Mouse (Mus musculus): Measurements from ENCODE around the gene Ntsr2. TPM values are rescaled to one million over a fixed set of nuclear protein-coding genes. Genes with fewer than 3 reads are reported as not detected.
"Not testable (repeated sequence)": the region's sequence is repeated elsewhere in the genome, so short reads cannot be mapped to it uniquely, and the experiment has no call there.

The Ntsr2 gene
- polyA plus RNA-seq, 1 experiment from 2014 or later = 0.11 TPM

DNA sequence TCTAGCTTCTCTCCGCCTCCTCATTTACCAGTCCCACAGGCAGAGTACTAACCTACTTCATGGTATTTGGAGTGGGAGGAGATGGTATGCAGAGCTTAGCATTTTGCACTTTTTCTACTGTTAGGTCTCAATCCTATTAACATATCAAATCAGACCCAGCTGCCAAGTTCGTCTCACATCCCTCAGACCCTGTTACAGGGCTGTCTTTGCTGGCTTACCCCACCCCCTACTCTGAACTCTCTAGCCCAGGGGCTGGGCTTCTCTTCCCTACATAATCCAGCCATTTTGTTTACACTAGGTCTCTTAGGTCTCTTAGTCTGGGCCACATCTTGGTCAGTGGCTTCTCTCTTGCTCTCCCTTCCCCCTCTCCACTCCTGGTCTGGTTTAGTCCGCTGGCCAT lies 16.0 kb downstream of the Ntsr2 start:
- Histone ChIP-seq H3K9me3 (ENCODE audit: control insufficient read depth, low read length) (no peaks in the 10 kb centered on the region), H3K4me1 (ENCODE audit: control insufficient read depth in 2 of 2, insufficient read depth in 2 of 2, low read length in 2 of 2) (no peaks in the 10 kb centered on the region; a peak in 1 of 4 replicates), H3K4me2 (ENCODE audit: low read length) (no peak overlapping the region), H3K4me3 (ENCODE audit: control insufficient read depth in 1 of 2, insufficient read depth in 1 of 2, low read depth in 1 of 2, low read length in 2 of 2) (no peak overlapping the region), H3K36me3 (ENCODE audit: control insufficient read depth, insufficient read depth, low read length) (no peaks in the 10 kb centered on the region), H3K27ac (replicated peaks in 1 of 2; ENCODE audit: control insufficient read depth in 1 of 2, insufficient read depth in 1 of 2, low read depth in 2 of 2, low read length in 2 of 2) (no peak overlapping the region), H3K9ac (ENCODE audit: low read length) (no peak overlapping the region), H3K27me3 (ENCODE audit: control insufficient read depth, insufficient read depth, low read length) (no peaks in the 10 kb centered on the region)
- ATAC-seq (ENCODE audit: insufficient number of reproducible peaks, insufficient read depth, low FRiP score, low read depth) = no peak
- 72% methylated on average over 3 of the region's 3 CpGs for WGBS

DNA sequence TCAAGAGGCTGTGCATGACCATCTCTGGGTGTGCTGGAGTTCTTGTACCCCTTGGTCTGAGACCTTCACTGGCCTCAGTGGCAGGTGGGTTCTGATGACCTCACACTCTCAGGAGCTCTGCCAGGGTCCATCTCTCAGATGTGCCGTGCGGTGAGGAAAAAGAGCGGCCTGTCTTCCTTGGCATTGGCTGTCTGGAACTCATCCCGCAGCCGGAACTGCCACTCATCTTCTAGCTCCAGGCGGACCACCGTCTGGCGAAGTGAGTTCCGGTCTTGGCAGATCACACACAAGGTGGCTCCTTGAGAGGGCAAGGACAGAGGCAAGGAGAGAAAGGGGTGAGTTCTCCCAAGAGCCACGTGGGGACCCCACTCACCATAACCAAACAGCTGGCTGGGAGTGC lies 19.1 kb downstream of the Ntsr2 start:
- ATAC-seq (ENCODE audit: insufficient number of reproducible peaks, insufficient read depth, low FRiP score, low read depth) = no peak
- 92% methylated on average over 10 of the region's 10 CpGs for WGBS

DNA sequence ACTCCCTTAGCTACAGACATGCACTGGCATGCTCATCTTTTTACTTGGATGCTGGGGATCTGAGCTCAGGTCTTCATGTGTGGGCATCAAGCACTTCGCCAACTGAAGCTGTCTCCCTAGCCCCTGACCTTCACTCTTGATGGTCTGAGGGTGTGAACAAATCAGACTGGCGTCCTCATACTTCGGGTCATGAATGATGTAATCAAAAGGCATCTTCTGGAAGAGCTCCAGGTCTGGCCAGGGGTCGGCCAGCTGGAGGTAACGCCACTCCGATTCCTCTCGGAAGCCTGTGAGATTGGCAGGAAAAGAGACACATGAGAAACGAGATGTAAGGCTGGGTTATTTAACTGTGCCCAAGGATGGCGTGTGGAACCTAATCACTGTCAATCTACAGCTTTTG lies 37.4 kb downstream of the Ntsr2 start:
- no peak overlapping the region for H3K4me3 ChIP-seq (ENCODE audit: control insufficient read depth in 1 of 2, insufficient read depth in 1 of 2, low read depth in 1 of 2, low read length in 2 of 2)
- ATAC-seq (ENCODE audit: insufficient number of reproducible peaks, insufficient read depth, low FRiP score, low read depth) = no peak
- WGBS = 79% methylated on average over 9 of the region's 9 CpGs
- H3K4me1 ChIP-seq (ENCODE audit: control insufficient read depth in 2 of 2, insufficient read depth in 2 of 2, low read length in 2 of 2) = no peaks in the 10 kb centered on the region
- no peak overlapping the region for H3K27ac ChIP-seq (replicated peaks in 1 of 2; ENCODE audit: control insufficient read depth in 1 of 2, insufficient read depth in 1 of 2, low read depth in 2 of 2, low read length in 2 of 2)
- no peaks in the 10 kb centered on the region for H3K36me3 ChIP-seq (ENCODE audit: control insufficient read depth, insufficient read depth, low read length)
- no peak overlapping the region for H3K9ac ChIP-seq (ENCODE audit: low read length)
- no peaks in the 10 kb centered on the region for H3K27me3 ChIP-seq (ENCODE audit: control insufficient read depth, insufficient read depth, low read length)
- no peaks in the 10 kb centered on the region for H3K9me3 ChIP-seq (ENCODE audit: control insufficient read depth, low read length)
- no peak overlapping the region for H3K4me2 ChIP-seq (ENCODE audit: low read length)

More for the DNA sequence above, 19.1 kb downstream of the Ntsr2 start:
- no peak overlapping the region for H3K4me3 ChIP-seq (ENCODE audit: control insufficient read depth in 1 of 2, insufficient read depth in 1 of 2, low read depth in 1 of 2, low read length in 2 of 2)
- no peak overlapping the region for H3K27ac ChIP-seq (replicated peaks in 1 of 2; ENCODE audit: control insufficient read depth in 1 of 2, insufficient read depth in 1 of 2, low read depth in 2 of 2, low read length in 2 of 2)
- no peak overlapping the region for H3K4me2 ChIP-seq (ENCODE audit: low read length)
- H3K9me3 ChIP-seq (ENCODE audit: control insufficient read depth, low read length) = no peaks in the 10 kb centered on the region
- H3K9ac ChIP-seq (ENCODE audit: low read length) = no peak overlapping the region
- H3K27me3 ChIP-seq (ENCODE audit: control insufficient read depth, insufficient read depth, low read length) = no peaks in the 10 kb centered on the region
- H3K4me1 ChIP-seq (ENCODE audit: control insufficient read depth in 2 of 2, insufficient read depth in 2 of 2, low read length in 2 of 2) = no peaks in the 10 kb centered on the region
- no peaks in the 10 kb centered on the region for H3K36me3 ChIP-seq (ENCODE audit: control insufficient read depth, insufficient read depth, low read length)

DNA sequence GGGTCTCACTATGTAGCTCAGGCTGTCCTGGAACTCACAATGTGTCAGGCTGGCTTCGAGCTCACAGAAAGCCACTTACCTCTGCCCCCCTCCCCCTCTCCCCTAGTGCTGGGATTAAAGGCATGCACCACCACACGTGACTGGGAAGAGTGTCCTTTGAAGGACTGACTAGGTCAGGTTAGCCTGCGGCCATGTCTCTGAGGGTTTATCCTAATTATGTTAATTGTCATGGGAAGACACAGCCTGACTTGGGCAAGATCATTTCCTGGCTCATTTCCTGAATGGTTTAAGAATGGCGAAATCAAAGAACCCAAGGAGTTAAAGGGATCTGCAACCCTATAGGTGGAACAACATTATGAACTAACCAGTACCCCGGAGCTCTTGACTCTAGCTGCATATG lies 41.6 kb downstream of the Ntsr2 start:
- no peaks in the 10 kb centered on the region for H3K36me3 ChIP-seq (ENCODE audit: control insufficient read depth, insufficient read depth, low read length)
- ATAC-seq (ENCODE audit: insufficient number of reproducible peaks, insufficient read depth, low FRiP score, low read depth) = no peak
- H3K4me1 ChIP-seq (ENCODE audit: control insufficient read depth in 2 of 2, insufficient read depth in 2 of 2, low read length in 2 of 2) = 0 out of 4 replicates have a peak, but pooled peaks cover 0 to 2% of the 10 kb centered on the region in 2 experiments
- H3K4me2 ChIP-seq (ENCODE audit: low read length) = no peak overlapping the region
- H3K4me3 ChIP-seq (ENCODE audit: control insufficient read depth in 1 of 2, insufficient read depth in 1 of 2, low read depth in 1 of 2, low read length in 2 of 2) = no peak overlapping the region
- 72% methylated on average over 5 of the region's 5 CpGs for WGBS
- H3K9ac ChIP-seq (ENCODE audit: low read length) = no peak overlapping the region
- no peaks in the 10 kb centered on the region for H3K9me3 ChIP-seq (ENCODE audit: control insufficient read depth, low read length)
- no peaks in the 10 kb centered on the region for H3K27me3 ChIP-seq (ENCODE audit: control insufficient read depth, insufficient read depth, low read length)
- H3K27ac ChIP-seq (replicated peaks in 1 of 2; ENCODE audit: control insufficient read depth in 1 of 2, insufficient read depth in 1 of 2, low read depth in 2 of 2, low read length in 2 of 2) = no peak overlapping the region

DNA sequence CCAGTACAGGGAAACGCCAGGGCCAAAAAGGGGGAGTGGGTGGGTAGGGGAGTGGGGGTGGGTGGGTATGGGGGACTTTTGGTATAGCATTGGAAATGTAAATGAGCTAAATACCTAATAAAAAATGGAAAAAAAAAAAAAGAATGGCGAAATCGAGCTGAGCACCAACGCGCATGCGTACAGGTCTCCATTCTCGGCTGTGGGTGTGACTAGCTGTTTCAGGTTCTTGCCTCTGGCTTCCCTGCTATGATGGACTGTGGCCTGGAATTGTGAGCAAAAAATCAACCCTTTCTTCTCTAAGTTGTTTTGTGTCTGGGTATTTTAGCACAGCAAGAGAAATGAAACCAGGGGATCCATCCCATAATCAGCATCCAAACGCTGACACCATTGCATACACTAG lies 42.1 kb downstream of the Ntsr2 start:
- not testable (repeated sequence) for H3K4me3 ChIP-seq (ENCODE audit: control insufficient read depth in 1 of 2, insufficient read depth in 1 of 2, low read depth in 1 of 2, low read length in 2 of 2); H3K9ac ChIP-seq (ENCODE audit: low read length); H3K27ac ChIP-seq (replicated peaks in 1 of 2; ENCODE audit: control insufficient read depth in 1 of 2, insufficient read depth in 1 of 2, low read depth in 2 of 2, low read length in 2 of 2); H3K9me3 ChIP-seq (ENCODE audit: control insufficient read depth, low read length); H3K4me2 ChIP-seq (ENCODE audit: low read length); H3K27me3 ChIP-seq (ENCODE audit: control insufficient read depth, insufficient read depth, low read length); ATAC-seq (ENCODE audit: insufficient number of reproducible peaks, insufficient read depth, low FRiP score, low read depth); H3K4me1 ChIP-seq (ENCODE audit: control insufficient read depth in 2 of 2, insufficient read depth in 2 of 2, low read length in 2 of 2); H3K36me3 ChIP-seq (ENCODE audit: control insufficient read depth, insufficient read depth, low read length)
- 95% methylated on average over 7 of the region's 8 CpGs for WGBS

DNA sequence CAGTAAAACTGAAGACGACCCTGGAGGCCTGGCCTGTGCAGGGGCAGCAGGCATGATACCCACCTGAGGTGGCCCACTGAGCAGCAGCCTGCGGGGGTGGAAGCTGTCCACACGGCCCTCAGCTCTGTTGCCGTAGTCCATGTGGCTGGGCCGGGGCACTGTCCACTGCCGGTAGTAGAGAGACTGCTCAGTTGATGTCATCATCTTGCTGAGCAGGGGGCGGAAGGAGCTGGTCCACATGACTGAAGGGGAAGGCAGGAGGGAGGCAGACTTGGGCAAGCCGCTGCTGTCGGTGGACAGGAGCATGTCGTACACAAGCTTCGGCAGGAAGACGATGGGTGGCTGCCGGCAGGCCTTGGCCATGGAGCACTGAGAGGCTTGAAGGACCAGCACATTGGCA lies 43.0 kb downstream of the Ntsr2 start:
- ATAC-seq (ENCODE audit: insufficient number of reproducible peaks, insufficient read depth, low FRiP score, low read depth) = no peak
- WGBS = 81% methylated on average over 13 of the region's 13 CpGs
- Histone ChIP-seq H3K9me3 (ENCODE audit: control insufficient read depth, low read length) (no peaks in the 10 kb centered on the region), H3K4me2 (ENCODE audit: low read length) (no peak overlapping the region), H3K4me1 (ENCODE audit: control insufficient read depth in 2 of 2, insufficient read depth in 2 of 2, low read length in 2 of 2) (0 out of 4 replicates have a peak, but pooled peaks cover 0 to 2% of the 10 kb centered on the region in 2 experiments), H3K27me3 (ENCODE audit: control insufficient read depth, insufficient read depth, low read length) (no peaks in the 10 kb centered on the region), H3K9ac (ENCODE audit: low read length) (no peak overlapping the region), H3K27ac (replicated peaks in 1 of 2; ENCODE audit: control insufficient read depth in 1 of 2, insufficient read depth in 1 of 2, low read depth in 2 of 2, low read length in 2 of 2) (no peak overlapping the region), H3K4me3 (ENCODE audit: control insufficient read depth in 1 of 2, insufficient read depth in 1 of 2, low read depth in 1 of 2, low read length in 2 of 2) (no peak overlapping the region), H3K36me3 (ENCODE audit: control insufficient read depth, insufficient read depth, low read length) (no peaks in the 10 kb centered on the region)

DNA sequence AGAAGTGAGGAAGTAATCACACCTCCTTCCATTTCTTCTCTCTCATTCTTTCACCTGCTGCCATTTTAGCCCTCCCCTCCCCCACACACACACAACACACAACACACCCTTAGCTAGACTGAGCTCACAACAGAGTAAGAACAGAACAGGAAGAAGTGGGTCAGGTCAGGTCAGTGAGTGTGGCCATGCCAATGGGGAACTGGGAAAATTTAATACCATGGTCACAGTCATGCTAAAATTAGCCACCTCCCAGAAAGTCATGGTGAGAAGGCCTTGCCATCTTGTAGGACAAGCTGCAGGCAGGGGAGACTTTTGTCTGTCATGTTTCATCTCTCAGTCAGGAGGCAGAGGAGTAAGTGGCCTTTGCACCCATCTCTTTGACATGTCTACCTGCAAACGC lies 45.5 kb downstream of the Ntsr2 start:
- Histone ChIP-seq H3K9ac (ENCODE audit: low read length) (no peak overlapping the region), H3K36me3 (ENCODE audit: control insufficient read depth, insufficient read depth, low read length) (no peaks in the 10 kb centered on the region), H3K4me3 (ENCODE audit: control insufficient read depth in 1 of 2, insufficient read depth in 1 of 2, low read depth in 1 of 2, low read length in 2 of 2) (no peak overlapping the region), H3K4me2 (ENCODE audit: low read length) (no peak overlapping the region), H3K27ac (replicated peaks in 1 of 2; ENCODE audit: control insufficient read depth in 1 of 2, insufficient read depth in 1 of 2, low read depth in 2 of 2, low read length in 2 of 2) (no peak overlapping the region), H3K4me1 (ENCODE audit: control insufficient read depth in 2 of 2, insufficient read depth in 2 of 2, low read length in 2 of 2) (0 out of 4 replicates have a peak, but pooled peaks cover 0 to 2% of the 10 kb centered on the region in 2 experiments), H3K9me3 (ENCODE audit: control insufficient read depth, low read length) (no peaks in the 10 kb centered on the region), H3K27me3 (ENCODE audit: control insufficient read depth, insufficient read depth, low read length) (no peaks in the 10 kb centered on the region)
- no peak for ATAC-seq (ENCODE audit: insufficient number of reproducible peaks, insufficient read depth, low FRiP score, low read depth)
- 76% methylated on average over 1 of the region's 1 CpGs for WGBS
